In the genomic region with DNA sequence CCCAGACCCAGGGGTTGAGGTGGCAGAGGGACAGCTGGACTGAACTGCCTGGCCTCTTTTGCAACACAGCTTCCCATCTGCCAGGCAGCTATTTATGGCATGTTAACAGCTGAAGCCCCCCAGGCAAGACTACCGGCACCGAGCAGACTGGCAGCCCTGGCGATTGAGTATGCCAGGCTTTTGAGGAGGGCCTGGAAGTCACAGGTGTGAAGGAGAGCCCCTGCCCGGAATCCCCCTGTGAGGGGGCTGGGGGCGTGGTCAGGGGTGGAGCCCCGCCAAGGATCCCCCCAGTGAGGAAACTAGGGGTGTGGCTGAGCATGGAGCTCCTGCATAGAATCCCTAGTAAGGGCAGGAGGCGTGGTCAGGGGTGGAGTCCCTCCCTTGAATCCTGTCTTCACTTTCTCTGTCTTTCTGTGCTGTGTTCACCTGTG, we compare ENCODE assay signal across 16 mouse cellular contexts. TPM values are rescaled to one million over a fixed set of nuclear protein-coding genes. Genes with fewer than 3 reads are reported as not detected.
DNase-seq lines count a peak whose midpoint lies in the region; ATAC-seq lines count a peak whose summit lies in the region.
"Had no signal": no experiment of that assay in that cellular context is flagged by ENCODE, and none has a peak within 500 bp of the region (broad histone marks: within the 10 kb centered on the region; RNA-seq: fewer than 3 reads in every experiment).

No protein-coding gene starts in this region.

- peaks cover 35% of the 10 kb centered on the region for H3K4me1 ChIP-seq in heart, embryonic 13.5 days

- H3K36me3 ChIP-seq in heart, embryonic 13.5 days = no peaks in the 10 kb centered on the region
- H3K36me3 ChIP-seq: hindbrain, embryonic 12.5 days; midbrain, embryonic 15.5 days had no signal

- H3K4me2 ChIP-seq in heart, embryonic 13.5 days = no peak overlapping the region
- H3K4me2 ChIP-seq: hindbrain, embryonic 12.5 days; midbrain, embryonic 15.5 days had no signal

- H3K27ac ChIP-seq in heart, embryonic 13.5 days (replicated peaks) = peak overlapping the region; percentile 81; the same call in 1 of the 2 replicates
- H3K27ac ChIP-seq: hindbrain, embryonic 12.5 days; midbrain, embryonic 15.5 days had no signal

- no peak overlapping the region for H3K9ac ChIP-seq in heart, embryonic 13.5 days
- H3K9ac ChIP-seq: hindbrain, embryonic 12.5 days; midbrain, embryonic 15.5 days had no signal

- no peak overlapping the region for H3K4me3 ChIP-seq in heart, embryonic 13.5 days
- H3K4me3 ChIP-seq: hindbrain, embryonic 12.5 days; midbrain, embryonic 15.5 days had no signal

- no peak for ATAC-seq in heart, embryonic 13.5 days (ENCODE audit: extremely low read depth, insufficient number of reproducible peaks, low FRiP score, low TSS enrichment)
- ATAC-seq: lung, postnatal 0 days; midbrain, embryonic 15.5 days had no signal

- peaks cover 88% of the 10 kb centered on the region for H3K27me3 ChIP-seq in heart, embryonic 13.5 days (replicated peaks)

- peak; percentile 80 for DNase-seq in cerebellum, adult 11-12 months
- DNase-seq in cerebellum, adult 11 months = no peak
- no peak for DNase-seq in heart, adult 9 months (ENCODE audit: low spot score in 2 of 2)
- peak; percentile 79 for DNase-seq in retina, postnatal 1 day
- no peak for DNase-seq in retina, embryonic 14.5 days (ENCODE audit: low spot score)
- DNase-seq in spleen, postnatal 14 days (ENCODE audit: low spot score in 2 of 2) = no peak
- no peak for DNase-seq in embryo, embryonic 10 days (ENCODE audit: low spot score)
- DNase-seq: adrenal gland, postnatal 25 days; kidney, adult 18-20 months; kidney, postnatal 4 days; thymus, adult 2 months had no signal

- H3K9me3 ChIP-seq in heart, embryonic 13.5 days = peaks cover 5% of the 10 kb centered on the region; the same call in 1 of the 2 replicates
- H3K9me3 ChIP-seq: hindbrain, embryonic 12.5 days; midbrain, embryonic 15.5 days had no signal

- 41% methylated on average over 7 of the region's 7 CpGs for WGBS in heart, embryonic 13.5 days

RNA-seq across cellular contexts. Expression of a gene that starts 6.9 kb away (rescaled TPM):
- polyA plus RNA-seq in heart, embryonic 13.5 days (2015; fragmentation: Nextera tagmentation; extraction: Ambion mirVana) = 0.16 and 0.34 TPM in 2 replicates
- polyA plus RNA-seq: lung, postnatal 0 days had no signal

RNA-seq across cellular contexts. Expression of a gene that starts 10.5 kb away (rescaled TPM):
- polyA plus RNA-seq in heart, embryonic 13.5 days (2015; fragmentation: Nextera tagmentation; extraction: Ambion mirVana) = 2,053 and 2,109 TPM in 2 replicates

RNA-seq across cellular contexts. Expression of a gene that starts 18.0 kb away (rescaled TPM):
- polyA plus RNA-seq in heart, embryonic 13.5 days (2015; fragmentation: Nextera tagmentation; extraction: Ambion mirVana) = 157 and 171 TPM in 2 replicates

RNA-seq across cellular contexts. Expression of a gene that starts 18.1 kb away (rescaled TPM):
- 27.7 and 28.5 TPM in 2 replicates for polyA plus RNA-seq in heart, embryonic 13.5 days (2015; fragmentation: Nextera tagmentation; extraction: Ambion mirVana)

RNA-seq across cellular contexts. Expression of a gene that starts 23.7 kb away (rescaled TPM):
- 5.7 and 5.9 TPM in 2 replicates for polyA plus RNA-seq in heart, embryonic 13.5 days (2015; fragmentation: Nextera tagmentation; extraction: Ambion mirVana)
- polyA plus RNA-seq: liver, adult 2 months; thymus, adult 2 months had no signal

Comparison
In these comparisons a context has a peak if more than half of its experiments do, and no peak if none do; other contexts are left out.
1. DNase-seq: peak in cerebellum, adult 11-12 months (single experiment) and retina, postnatal 1 day (single experiment); none in cerebellum, adult 11 months (single experiment), heart, adult 9 months (0 of 2), retina, embryonic 14.5 days (single experiment), spleen, postnatal 14 days (0 of 2) and embryo, embryonic 10 days (single experiment).